Mouse (Mus musculus) midbrain, embryonic 16.5 days (tissue): ENCODE measurements around the gene Cald1. TPM values are rescaled to one million over a fixed set of nuclear protein-coding genes. Genes with fewer than 3 reads are reported as not detected.

Experiments
- ATAC-seq: fragments of 200-750 bp; cut with Nextera tagmentation; 2 replicates; pipeline ENCODE4 v1.8.0; 2017; ENCODE audit warnings: moderate TSS enrichment
- H3K27ac ChIP-seq: fragments of 300-500 bp; sonication (generic); 2 replicates; pipeline ENCODE4 v1.5.1; 2014; ENCODE audit warnings: mild to moderate bottlenecking, low read length, mixed read lengths
- H3K27me3 ChIP-seq: fragments of 300-500 bp; sonication (generic); 2 replicates; pipeline ENCODE4 v1.6.1; 2014; ENCODE audit warnings: low read depth, low read length, mixed read lengths; ENCODE audit not compliant: control insufficient read depth, insufficient read depth
- H3K36me3 ChIP-seq: fragments of 300-500 bp; sonication (generic); 2 replicates; pipeline ENCODE4 v1.6.1; 2014; ENCODE audit warnings: mild to moderate bottlenecking, low read length, moderate library complexity, mixed read lengths; ENCODE audit not compliant: control insufficient read depth, insufficient read depth
- H3K4me1 ChIP-seq: fragments of 300-500 bp; sonication (generic); 2 replicates; pipeline ENCODE4 v1.6.1; 2014; ENCODE audit warnings: mild to moderate bottlenecking, low read length, mixed read lengths; ENCODE audit not compliant: control insufficient read depth, insufficient read depth
- H3K4me2 ChIP-seq: fragments of 300-500 bp; sonication (generic); 2 replicates; pipeline ENCODE4 v1.6.1; 2014; ENCODE audit warnings: mild to moderate bottlenecking, low read length, mixed read lengths
- H3K4me3 ChIP-seq: fragments of 300-500 bp; sonication (generic); 2 replicates; pipeline ENCODE4 v1.5.1; 2014; ENCODE audit warnings: low read depth, mild to moderate bottlenecking, low read length, moderate library complexity, mixed read lengths
- H3K9ac ChIP-seq: fragments of 300-500 bp; sonication (generic); 2 replicates; pipeline ENCODE4 v1.6.1; 2014; ENCODE audit warnings: low read depth, low read length, mixed read lengths
- H3K9me3 ChIP-seq: fragments of 300-500 bp; sonication (generic); replicated peaks from 2 replicates; pipeline ENCODE4 v1.6.1; 2014; ENCODE audit warnings: mild to moderate bottlenecking, low read length, mixed read lengths; ENCODE audit not compliant: control insufficient read depth, poor library complexity, severe bottlenecking
- WGBS: fragments of 180-500 bp; shearing (Covaris S2); extraction: QIAGEN DNeasy Blood & Tissue Kit; methylation state at CpG from one replicate; pipeline ENCODE4 v1.1.7; 2014; 5-methylcytosine and 5-hydroxymethylcytosine counted together
- polyA plus RNA-seq: library from polyadenylated mRNA; unstranded; fragments of >200 nt; fragmentation: Nextera tagmentation; extraction: Ambion mirVana; gene quantifications from 2 replicates; pipeline ENCODE4 v1.2.1, GENCODE M21; 2015

Gene Cald1
- polyA plus RNA-seq, 1 experiment from 2014 or later: 52.1 TPM

DNA sequence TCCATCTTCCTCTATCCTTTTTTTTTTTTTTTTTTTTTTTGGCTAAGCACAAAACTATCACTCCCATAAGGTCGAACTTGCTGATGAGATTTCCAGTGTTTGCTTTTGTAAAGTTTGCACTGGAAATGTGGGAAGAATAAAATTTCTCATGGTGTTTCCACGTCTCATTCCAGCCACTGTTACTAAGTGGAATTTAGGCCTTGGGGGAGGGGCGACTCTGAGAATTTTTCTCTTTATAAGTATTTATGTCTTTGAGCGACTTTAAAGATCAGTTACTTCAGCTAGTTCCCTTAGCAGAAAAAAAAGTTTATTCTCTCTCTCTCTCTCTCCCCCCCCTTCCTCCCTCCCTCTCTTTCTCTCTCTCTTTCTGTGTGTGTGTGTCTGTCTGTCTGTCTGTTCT, 8.1 kb downstream of the Cald1 start:
- Histone ChIP-seq H3K9ac (no peak overlapping the region), H3K4me2 (no peak overlapping the region), H3K36me3 (no peaks in the 10 kb centered on the region), H3K27ac (no peak overlapping the region), H3K9me3 (no peaks in the 10 kb centered on the region), H3K4me1 (no peaks in the 10 kb centered on the region), H3K4me3 (no peak overlapping the region), H3K27me3 (no peaks in the 10 kb centered on the region)
- no peak for ATAC-seq
- WGBS: 70% methylated on average over 4 of the region's 4 CpGs

DNA sequence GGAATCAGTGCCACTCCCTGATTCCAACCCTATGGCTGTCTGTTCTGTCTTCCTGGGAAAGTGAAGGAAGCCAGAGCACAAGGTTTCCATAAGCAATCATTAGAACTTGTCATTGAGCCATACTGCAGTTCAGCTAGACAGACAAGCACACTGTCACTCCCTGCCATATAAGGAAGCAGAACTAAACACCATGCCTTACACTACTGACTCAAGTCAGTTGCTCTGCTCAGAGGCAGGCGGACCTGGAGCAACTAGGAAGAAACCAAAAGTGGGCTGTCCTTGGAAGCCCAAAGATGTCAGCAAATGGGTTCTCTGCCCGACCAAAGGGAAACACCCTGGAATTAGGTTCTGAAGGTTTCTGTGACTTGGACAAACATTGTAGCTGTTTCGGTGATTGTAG, 10.3 kb downstream of the Cald1 start:
- no peak for ATAC-seq
- Histone ChIP-seq H3K4me1 (no peaks in the 10 kb centered on the region), H3K4me3 (no peak overlapping the region), H3K27ac (no peak overlapping the region), H3K4me2 (no peak overlapping the region), H3K27me3 (no peaks in the 10 kb centered on the region), H3K36me3 (no peaks in the 10 kb centered on the region), H3K9ac (no peak overlapping the region), H3K9me3 (no peaks in the 10 kb centered on the region)
- WGBS: 92% methylated on average over 3 of the region's 3 CpGs

DNA sequence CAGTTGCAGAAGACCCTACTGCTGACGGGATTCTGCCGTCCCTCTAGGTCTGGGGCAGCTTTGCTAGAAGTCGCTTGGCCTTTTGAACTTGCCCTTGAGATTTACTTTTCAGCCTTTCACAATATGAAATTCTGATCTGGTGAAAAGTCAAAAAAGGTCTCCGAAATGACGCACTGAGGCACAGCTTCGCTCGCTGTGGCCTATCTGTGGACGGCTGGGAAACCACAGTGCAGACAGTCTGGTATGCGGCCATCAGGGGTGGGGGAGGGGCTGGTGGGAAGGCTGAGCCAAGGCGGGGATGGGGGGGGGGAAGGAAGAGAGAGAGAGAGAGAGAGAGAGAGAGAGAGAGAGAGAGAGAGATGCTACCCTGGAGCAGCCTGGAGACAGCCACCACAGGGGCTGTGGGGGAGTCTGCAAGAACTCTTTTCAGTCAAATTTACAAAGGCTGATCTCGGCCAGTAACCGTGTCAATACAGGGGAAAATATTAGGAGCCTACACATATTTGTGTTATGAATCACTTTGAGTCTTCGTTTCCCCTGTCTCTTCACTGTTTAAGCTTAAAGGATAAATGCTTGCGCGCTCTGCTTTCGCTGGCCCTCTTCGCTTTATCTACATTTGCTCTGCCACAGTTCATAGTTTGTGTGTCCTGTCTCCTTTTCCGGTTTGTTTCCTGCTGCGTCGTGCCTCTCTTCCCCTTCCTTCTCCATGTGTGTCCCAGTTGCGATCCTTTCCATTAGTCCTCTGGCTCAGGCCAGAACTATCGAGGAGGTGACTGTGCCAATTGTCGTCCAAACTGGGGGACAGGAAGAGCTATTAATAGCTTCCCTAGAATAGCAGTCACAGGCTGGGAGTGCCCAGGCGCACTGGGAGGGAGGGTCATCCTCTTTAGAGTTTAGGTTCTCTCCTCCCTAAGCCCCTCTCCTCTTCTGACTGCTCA, 11.9 kb downstream of the Cald1 start:
- Histone ChIP-seq H3K4me3 (no peak overlapping the region), H3K36me3 (no peaks in the 10 kb centered on the region), H3K9me3 (no peaks in the 10 kb centered on the region), H3K4me2 (no peak overlapping the region), H3K9ac (no peak overlapping the region), H3K27ac (no peak overlapping the region), H3K4me1 (no peaks in the 10 kb centered on the region), H3K27me3 (no peaks in the 10 kb centered on the region)
- ATAC-seq: no peak
- 49% methylated on average over 23 of the region's 24 CpGs for WGBS

DNA sequence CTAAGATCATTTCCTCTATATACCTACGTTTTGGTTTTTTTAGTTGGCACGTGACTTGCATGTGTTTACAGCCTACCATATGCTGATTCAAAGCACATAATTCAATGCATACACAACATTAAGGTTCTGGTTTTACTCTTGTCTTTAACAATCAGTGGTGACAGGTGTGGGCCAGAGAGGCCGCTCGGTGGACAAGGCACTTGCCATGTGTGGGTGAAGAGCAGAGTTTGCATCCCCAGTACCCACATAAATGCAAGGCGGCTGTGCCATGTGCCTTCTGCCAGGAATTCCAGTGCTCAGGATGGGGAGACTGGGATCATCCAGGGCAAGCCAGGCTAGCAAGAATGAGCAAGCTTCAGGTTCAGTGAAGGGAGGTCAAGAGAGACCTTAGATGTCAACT, 14.8 kb downstream of the Cald1 start:
- no peak for ATAC-seq
- WGBS: 94% methylated on average over 5 of the region's 5 CpGs
- Histone ChIP-seq H3K4me1 (no peaks in the 10 kb centered on the region), H3K27ac (no peak overlapping the region), H3K4me2 (no peak overlapping the region), H3K9ac (no peak overlapping the region), H3K27me3 (no peaks in the 10 kb centered on the region), H3K9me3 (no peaks in the 10 kb centered on the region), H3K4me3 (no peak overlapping the region), H3K36me3 (no peaks in the 10 kb centered on the region)

DNA sequence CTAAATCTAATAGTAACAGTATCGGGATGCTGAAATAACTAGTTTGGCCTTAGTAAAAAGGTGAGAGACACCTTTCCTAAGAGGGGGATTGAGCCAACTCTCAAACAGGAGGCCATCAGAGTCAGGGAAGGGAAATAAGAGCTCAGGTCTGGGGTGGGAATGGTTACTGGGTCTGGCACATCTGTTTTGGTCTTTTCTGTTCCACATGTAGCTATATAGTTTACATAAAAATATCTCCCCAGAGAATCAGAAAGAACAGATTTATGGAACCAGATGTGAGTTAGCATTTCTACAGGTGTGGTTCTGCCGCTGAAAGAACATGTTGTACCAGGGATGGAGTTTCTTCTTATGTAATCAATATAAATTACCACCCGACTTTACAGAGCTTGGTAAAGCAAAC, 17.1 kb downstream of the Cald1 start:
- no peak for ATAC-seq
- H3K9me3 ChIP-seq: no peaks in the 10 kb centered on the region
- H3K4me1 ChIP-seq: no peaks in the 10 kb centered on the region
- H3K9ac ChIP-seq: no peak overlapping the region
- no peaks in the 10 kb centered on the region for H3K27me3 ChIP-seq
- H3K36me3 ChIP-seq: no peaks in the 10 kb centered on the region
- H3K27ac ChIP-seq: no peak overlapping the region
- H3K4me3 ChIP-seq: no peak overlapping the region
- 96% methylated on average over 3 of the region's 3 CpGs for WGBS
- H3K4me2 ChIP-seq: no peak overlapping the region

DNA sequence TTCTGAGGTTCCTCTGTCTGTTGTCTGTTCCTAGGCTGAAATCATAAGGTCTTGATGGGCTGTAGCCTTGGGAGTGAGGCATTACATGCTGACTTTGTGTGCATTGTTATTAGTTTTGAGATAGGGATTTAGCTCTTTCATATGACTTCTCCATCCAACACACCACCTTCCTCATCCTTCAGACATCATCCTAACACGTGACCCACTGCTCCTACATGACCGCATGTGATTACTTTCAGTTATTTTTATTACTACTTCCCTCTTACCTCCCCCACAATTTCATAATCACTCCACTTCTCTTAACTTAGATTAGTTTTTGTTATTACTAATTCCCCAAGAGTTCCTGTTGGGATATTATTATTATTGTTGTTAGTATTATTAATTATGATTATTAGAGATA, 21.2 kb downstream of the Cald1 start:
- 82% methylated on average over 2 of the region's 2 CpGs for WGBS
- ATAC-seq: no peak
- H3K27ac ChIP-seq: no peak overlapping the region
- no peaks in the 10 kb centered on the region for H3K27me3 ChIP-seq
- H3K9me3 ChIP-seq: no peaks in the 10 kb centered on the region
- no peaks in the 10 kb centered on the region for H3K36me3 ChIP-seq
- no peak overlapping the region for H3K4me2 ChIP-seq
- no peak overlapping the region for H3K9ac ChIP-seq
- H3K4me3 ChIP-seq: no peak overlapping the region
- no peaks in the 10 kb centered on the region for H3K4me1 ChIP-seq

DNA sequence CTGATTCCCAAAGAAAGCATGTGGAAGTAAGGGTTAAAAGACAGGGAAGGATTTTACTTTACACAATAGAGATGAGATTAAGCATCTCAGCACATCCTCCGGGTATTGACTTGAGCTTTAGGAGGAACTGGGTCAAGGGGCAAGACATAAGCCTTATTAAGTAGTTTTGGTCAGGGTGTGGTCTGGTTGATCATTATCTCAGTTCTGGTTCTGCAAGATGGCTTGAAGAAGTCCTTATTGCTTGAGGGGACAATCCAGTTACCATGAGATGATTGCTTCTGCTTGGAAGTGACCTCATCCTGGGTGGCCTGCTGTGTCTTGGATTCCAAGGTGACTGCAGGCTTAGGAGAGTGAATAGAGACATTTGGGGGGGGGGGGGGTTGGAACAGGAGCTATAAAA, 21.9 kb downstream of the Cald1 start:
- Histone ChIP-seq H3K9me3 (no peaks in the 10 kb centered on the region), H3K4me3 (no peak overlapping the region), H3K4me2 (no peak overlapping the region), H3K27ac (no peak overlapping the region), H3K27me3 (no peaks in the 10 kb centered on the region), H3K4me1 (no peaks in the 10 kb centered on the region), H3K9ac (no peak overlapping the region), H3K36me3 (no peaks in the 10 kb centered on the region)
- WGBS: 18% methylated on average over 1 of the region's 1 CpGs
- no peak for ATAC-seq

DNA sequence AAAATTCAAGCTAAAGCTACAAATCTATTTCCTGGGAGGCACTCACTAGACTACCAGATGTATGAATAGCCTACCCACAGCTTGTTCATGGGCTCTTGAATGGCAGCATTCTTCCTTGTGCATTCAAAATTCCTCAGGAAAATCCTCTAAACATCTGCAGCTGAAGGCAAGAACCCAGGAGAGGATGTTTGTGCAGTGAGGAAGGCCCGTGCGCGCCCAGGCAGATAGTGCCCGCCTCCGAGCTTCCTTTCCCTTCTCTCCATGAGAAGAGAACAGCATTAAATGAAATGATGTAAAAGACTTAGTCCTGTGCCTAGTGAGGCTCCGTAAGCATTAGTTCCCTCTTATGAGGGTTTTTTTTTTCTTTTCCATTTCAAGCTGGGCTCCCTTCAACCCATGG, 24.6 kb downstream of the Cald1 start:
- H3K36me3 ChIP-seq: no peaks in the 10 kb centered on the region
- no peaks in the 10 kb centered on the region for H3K9me3 ChIP-seq
- no peaks in the 10 kb centered on the region for H3K4me1 ChIP-seq
- H3K4me2 ChIP-seq: no peak overlapping the region
- H3K4me3 ChIP-seq: no peak overlapping the region
- WGBS: 69% methylated on average over 6 of the region's 6 CpGs
- H3K27ac ChIP-seq: no peak overlapping the region
- no peak for ATAC-seq
- no peaks in the 10 kb centered on the region for H3K27me3 ChIP-seq
- H3K9ac ChIP-seq: no peak overlapping the region

DNA sequence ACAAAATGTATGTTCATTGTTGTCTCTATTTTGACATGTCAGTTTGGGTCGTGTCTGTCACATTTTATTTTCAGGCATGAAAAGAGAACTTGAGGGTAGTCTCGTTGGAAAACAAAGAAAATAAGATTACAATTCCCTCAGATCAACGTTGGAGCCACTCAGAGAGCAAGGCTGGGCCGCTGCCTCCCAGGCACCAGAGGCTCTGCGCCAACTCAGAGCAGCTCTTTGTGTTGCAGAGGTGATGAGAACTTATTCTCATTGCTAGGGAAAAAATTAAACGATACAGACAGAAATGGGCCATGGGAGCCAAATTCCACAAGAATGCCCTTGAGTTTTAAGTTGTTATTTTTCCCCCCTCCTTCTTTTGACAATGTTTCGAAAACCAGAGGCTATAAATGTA, 25.0 kb downstream of the Cald1 start:
- Histone ChIP-seq H3K27me3 (no peaks in the 10 kb centered on the region), H3K9ac (no peak overlapping the region), H3K4me1 (no peaks in the 10 kb centered on the region), H3K4me3 (no peak overlapping the region), H3K27ac (no peak overlapping the region), H3K36me3 (no peaks in the 10 kb centered on the region), H3K4me2 (no peak overlapping the region), H3K9me3 (no peaks in the 10 kb centered on the region)
- 44% methylated on average over 7 of the region's 7 CpGs for WGBS
- ATAC-seq: no peak
